Mouse (Mus musculus): ENCODE measurements around the gene Bak1.

The Bak1 gene

GRCm38 (mm10) chr17:27048445-27049239 lies 19.8 kb upstream of the Bak1 start:
- DNase-seq (ENCODE audit: low read depth, low spot score), result no peak

GRCm38 (mm10) chr17:27047762-27048444 lies 19.1 kb upstream of the Bak1 start:
- DNase-seq (ENCODE audit: low read depth, low spot score), result no peak

GRCm38 (mm10) chr17:27045164-27045563 lies 16.4 kb upstream of the Bak1 start:
- DNase-seq (ENCODE audit: low read depth, low spot score), result no peak

- no peak for DNase-seq (ENCODE audit: low read depth, low spot score)
These were observed 14.0 kb upstream of the Bak1 start for GRCm38 (mm10) chr17:27042840-27043239.

- DNase-seq (ENCODE audit: low read depth, low spot score), result no peak
These were observed 12.9 kb upstream of the Bak1 start for GRCm38 (mm10) chr17:27041787-27042055.

GRCm38 (mm10) chr17:27041046-27041786 lies 12.4 kb upstream of the Bak1 start:
- no peak for DNase-seq (ENCODE audit: low read depth, low spot score)

- no peak for DNase-seq (ENCODE audit: low read depth, low spot score)
These were observed 11.7 kb upstream of the Bak1 start for GRCm38 (mm10) chr17:27040304-27041045.

- DNase-seq (ENCODE audit: low read depth, low spot score), result no peak
These were observed 10.8 kb upstream of the Bak1 start for GRCm38 (mm10) chr17:27039432-27040102.

GRCm38 (mm10) chr17:27038335-27039050 lies 9.7 kb upstream of the Bak1 start:
- DNase-seq (ENCODE audit: low read depth, low spot score), result no peak

GRCm38 (mm10) chr17:27036465-27036864 lies 7.7 kb upstream of the Bak1 start:
- DNase-seq (ENCODE audit: low read depth, low spot score), result no peak

GRCm38 (mm10) chr17:27032869-27033268 lies 4.1 kb upstream of the Bak1 start:
- DNase-seq (ENCODE audit: low read depth, low spot score), result peak; percentile 50

- DNase-seq (ENCODE audit: low read depth, low spot score), result no peak
These were observed 3.5 kb upstream of the Bak1 start for GRCm38 (mm10) chr17:27032328-27032727.

- no peak for DNase-seq (ENCODE audit: low read depth, low spot score)
These were observed 2.1 kb upstream of the Bak1 start for GRCm38 (mm10) chr17:27030896-27031295.

GRCm38 (mm10) chr17:27029431-27029830 lies 622 bp upstream of the Bak1 start:
- DNase-seq (ENCODE audit: low read depth, low spot score), result no peak

- peak; percentile 56 for DNase-seq (ENCODE audit: low read depth, low spot score)
These were observed 469 bp downstream of the Bak1 start for GRCm38 (mm10) chr17:27028284-27028795.

- peak; percentile 47 for DNase-seq (ENCODE audit: low read depth, low spot score)
These were observed 1.1 kb downstream of the Bak1 start for GRCm38 (mm10) chr17:27027460-27028283.

- no peak for DNase-seq (ENCODE audit: low read depth, low spot score)
These were observed 2.9 kb downstream of the Bak1 start for GRCm38 (mm10) chr17:27025951-27026350.

- no peak for DNase-seq (ENCODE audit: low read depth, low spot score)
These were observed 3.4 kb downstream of the Bak1 start for GRCm38 (mm10) chr17:27025326-27025902.

GRCm38 (mm10) chr17:27023342-27023741 lies 5.5 kb downstream of the Bak1 start:
- no peak for DNase-seq (ENCODE audit: low read depth, low spot score)

Data from c-Kit-negative CD71-positive TER-119-positive erythroid progenitor cells, embryonic 14.5 days (primary cell).